Mouse (Mus musculus): Measurements from ENCODE around the gene Krt20. TPM values are rescaled to one million over a fixed set of nuclear protein-coding genes. Genes with fewer than 3 reads are reported as not detected.

Gene Krt20
- total and polyA plus RNA-seq, 3 experiments: not detected

GRCm38 (mm10) chr11:99430670-99431069, 7.3 kb downstream of the Krt20 start:
- no peaks in the 10 kb centered on the region; a peak in 1 of 4 replicates for H3K27me3 ChIP-seq (ENCODE audit: control insufficient read depth in 1 of 2, insufficient read depth in 2 of 2, low read length in 2 of 2)
- no peak overlapping the region for H3K4me3 ChIP-seq (ENCODE audit: control insufficient read depth in 1 of 2, insufficient read depth in 1 of 2, low read depth in 2 of 2, low read length in 2 of 2)
- no peaks in the 10 kb centered on the region for H3K9me3 ChIP-seq (replicated peaks; ENCODE audit: insufficient read depth, low read length)
- no peak overlapping the region for H3K27ac ChIP-seq (ENCODE audit: control insufficient read depth, low read depth, low read length)
- no peaks in the 10 kb centered on the region for H3K79me2 ChIP-seq (ENCODE audit: control insufficient read depth, insufficient read depth, low read length, poor library complexity)
- DNase-seq (ENCODE audit: low read depth, low spot score): peak; percentile 44
- H3K9ac ChIP-seq (ENCODE audit: control insufficient read depth, low read depth, low read length, poor library complexity, severe bottlenecking): no peak overlapping the region
- peak in 2 of 3 experiments; percentile 19 to 25; a peak in 2 of 6 replicates for TF ChIP-seq CTCF (IDR thresholded peaks at IDR 0.05 in 2 of 3, conservative IDR thresholded peaks at IDR 0.05 in 1 of 3; ENCODE audit: control insufficient read depth in 1 of 3, insufficient read depth in 1 of 3, low read depth in 2 of 3, low read length in 3 of 3, poor library complexity in 1 of 3, severe bottlenecking in 1 of 3)
- TF ChIP-seq SMC3 (IDR thresholded peaks at IDR 0.05; ENCODE audit: low read depth, low read length): no peak
- no peak for TF ChIP-seq HCFC1 (IDR thresholded peaks at IDR 0.05; ENCODE audit: low read depth, low read length)
- H3K36me3 ChIP-seq (ENCODE audit: control insufficient read depth in 1 of 2, insufficient read depth in 2 of 2, low read length in 2 of 2): no peaks in the 10 kb centered on the region
- H3K4me1 ChIP-seq (ENCODE audit: control insufficient read depth in 1 of 2, insufficient read depth in 2 of 2, low read length in 2 of 2): no peaks in the 10 kb centered on the region

- Histone ChIP-seq H3K4me1 (ENCODE audit: control insufficient read depth in 1 of 2, insufficient read depth in 2 of 2, low read length in 2 of 2) (no peaks in the 10 kb centered on the region), H3K9ac (ENCODE audit: control insufficient read depth, low read depth, low read length, poor library complexity, severe bottlenecking) (no peak within 1 kb of the TSS), H3K27me3 (ENCODE audit: control insufficient read depth in 1 of 2, insufficient read depth in 2 of 2, low read length in 2 of 2) (no peaks in the 10 kb centered on the region; a peak in 1 of 4 replicates), H3K27ac (ENCODE audit: control insufficient read depth, low read depth, low read length) (no peak within 1 kb of the TSS), H3K36me3 (ENCODE audit: control insufficient read depth in 1 of 2, insufficient read depth in 2 of 2, low read length in 2 of 2) (no peaks in the 10 kb centered on the region), H3K4me3 (ENCODE audit: control insufficient read depth in 1 of 2, insufficient read depth in 1 of 2, low read depth in 2 of 2, low read length in 2 of 2) (no peak within 1 kb of the TSS), H3K79me2 (ENCODE audit: control insufficient read depth, insufficient read depth, low read length, poor library complexity) (no peaks in the 10 kb centered on the region), H3K9me3 (replicated peaks; ENCODE audit: insufficient read depth, low read length) (no peaks in the 10 kb centered on the region)
- no peak for DNase-seq (ENCODE audit: low read depth, low spot score)
- TF ChIP-seq USF2 (IDR thresholded peaks at IDR 0.05; ENCODE audit: borderline replicate concordance in 1 of 2, insufficient read depth in 1 of 2, low read depth in 1 of 2, low read length in 2 of 2) (no peak), NELFE (IDR thresholded peaks at IDR 0.05; ENCODE audit: low read depth, low read length) (no peak), MXI1 (IDR thresholded peaks at IDR 0.05; ENCODE audit: low read depth, low read length) (no peak), POLR2AphosphoS5 (IDR thresholded peaks at IDR 0.05; ENCODE audit: borderline replicate concordance, low read depth, low read length) (no peak), SIN3A (IDR thresholded peaks at IDR 0.05; ENCODE audit: low read length) (no peak), EP300 (IDR thresholded peaks at IDR 0.05; ENCODE audit: low read depth in 1 of 2, low read length in 2 of 2) (no peak)
These were observed 15.8 kb downstream of the Krt20 start, which contains the start of gene Krt12 for GRCm38 (mm10) chr11:99422159-99422558. Krt12 (minus strand) TSS chr11:99422259.

GRCm38 (mm10) chr11:99420586-99420985, 17.4 kb downstream of the Krt20 start:
- no peak overlapping the region for H3K27ac ChIP-seq (ENCODE audit: control insufficient read depth, low read depth, low read length)
- TF ChIP-seq POLR2AphosphoS5 (IDR thresholded peaks at IDR 0.05; ENCODE audit: borderline replicate concordance, low read depth, low read length) (no peak), POLR2A (IDR thresholded peaks at IDR 0.05; ENCODE audit: control insufficient read depth in 1 of 2, insufficient read depth in 1 of 2, low read depth in 1 of 2, low read length in 2 of 2, poor library complexity in 1 of 2) (no peak), ETS1 (IDR thresholded peaks at IDR 0.05; ENCODE audit: low read depth, low read length) (no peak), GATA1 (IDR thresholded peaks at IDR 0.05; ENCODE audit: low read depth, low read length) (no peak), USF1 (IDR thresholded peaks at IDR 0.05; ENCODE audit: low read depth, low read length) (no peak), MEF2A (IDR thresholded peaks at IDR 0.05; ENCODE audit: extremely low read depth, insufficient replicate concordance, low read depth, low read length, poor library complexity, severe bottlenecking) (no peak), ZKSCAN1 (IDR thresholded peaks at IDR 0.05; ENCODE audit: low read depth, low read length) (no peak), TBP (IDR thresholded peaks at IDR 0.05; ENCODE audit: low read depth, low read length) (no peak), KAT2A (conservative IDR thresholded peaks at IDR 0.05; ENCODE audit: low read depth, low read length) (no peak), E2F4 (IDR thresholded peaks at IDR 0.05; ENCODE audit: borderline replicate concordance, low read depth, low read length) (no peak), ZMIZ1 (IDR thresholded peaks at IDR 0.05; ENCODE audit: low read depth, low read length) (no peak), ZNF384 (IDR thresholded peaks at IDR 0.05; ENCODE audit: low read depth, low read length) (no peak)
- H3K9me3 ChIP-seq (replicated peaks; ENCODE audit: insufficient read depth, low read length): no peaks in the 10 kb centered on the region
- H3K4me1 ChIP-seq (ENCODE audit: control insufficient read depth in 1 of 2, insufficient read depth in 2 of 2, low read length in 2 of 2): no peaks in the 10 kb centered on the region
- H3K79me2 ChIP-seq (ENCODE audit: control insufficient read depth, insufficient read depth, low read length, poor library complexity): no peaks in the 10 kb centered on the region
- H3K27me3 ChIP-seq (ENCODE audit: control insufficient read depth in 1 of 2, insufficient read depth in 2 of 2, low read length in 2 of 2): no peaks in the 10 kb centered on the region
- H3K9ac ChIP-seq (ENCODE audit: control insufficient read depth, low read depth, low read length, poor library complexity, severe bottlenecking): no peak overlapping the region
- H3K36me3 ChIP-seq (ENCODE audit: control insufficient read depth in 1 of 2, insufficient read depth in 2 of 2, low read length in 2 of 2): no peaks in the 10 kb centered on the region
- DNase-seq (ENCODE audit: low read depth, low spot score): no peak
- H3K4me3 ChIP-seq (ENCODE audit: control insufficient read depth in 1 of 2, insufficient read depth in 1 of 2, low read depth in 2 of 2, low read length in 2 of 2): no peak overlapping the region

Measured in MEL (cell line).